Mouse (Mus musculus) heart, adult 18-20 months (tissue): ENCODE measurements around the gene Poldip3. TPM values are rescaled to one million over a fixed set of nuclear protein-coding genes. Genes with fewer than 3 reads are reported as not detected.

Source experiments
- DNase-seq, 2 experiments: peaks; one replicate each; pipeline ENCODE4 v3.0.0; 2021 to 2022; ENCODE audit warnings: mixed read lengths in 1 of 2
- total RNA-seq, 2 experiments: library from RNA; stranded (reverse); gene quantifications; 2 replicates each; pipeline ENCODE4 v1.2.3; 2021

The Poldip3 gene
- total RNA-seq, 2 experiments from 2014 or later = 23.1 to 26.2 TPM

GRCm38 (mm10) chr15:83165526-83166315, 16.5 kb upstream of the Poldip3 start:
- DNase-seq = peak in 1 of 2 experiments; percentile 1

DNA sequence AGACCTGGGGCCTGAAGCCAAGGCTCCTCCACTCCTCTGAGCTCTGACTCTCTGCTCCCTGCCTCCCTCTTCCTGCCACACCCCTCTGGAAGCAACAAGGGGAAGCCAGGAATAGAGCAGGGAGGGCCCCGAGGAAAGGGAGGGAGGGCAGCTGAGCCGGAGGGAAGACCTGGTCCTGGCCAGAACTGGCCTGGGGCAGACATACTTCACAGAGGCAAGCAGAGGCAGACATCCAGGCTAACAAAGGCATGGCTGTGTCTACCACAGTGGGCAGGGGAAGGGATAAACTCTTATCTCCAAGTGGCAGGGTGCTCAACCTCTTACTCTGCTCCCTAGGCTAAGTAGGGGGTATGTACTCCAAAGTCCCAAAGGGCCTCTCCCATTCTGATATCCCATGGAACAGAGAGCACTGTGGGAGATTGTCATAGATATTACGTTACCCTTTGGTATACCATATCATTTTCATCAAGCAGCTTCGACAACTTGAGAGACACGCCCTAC, 15.8 kb upstream of the Poldip3 start:
- DNase-seq = peak; percentile 80 to 93

GRCm38 (mm10) chr15:83162818-83163485, 13.8 kb upstream of the Poldip3 start:
- DNase-seq = no peak

- no peak for DNase-seq
Observed at GRCm38 (mm10) chr15:83162001-83162400, 12.8 kb upstream of the Poldip3 start.

DNA sequence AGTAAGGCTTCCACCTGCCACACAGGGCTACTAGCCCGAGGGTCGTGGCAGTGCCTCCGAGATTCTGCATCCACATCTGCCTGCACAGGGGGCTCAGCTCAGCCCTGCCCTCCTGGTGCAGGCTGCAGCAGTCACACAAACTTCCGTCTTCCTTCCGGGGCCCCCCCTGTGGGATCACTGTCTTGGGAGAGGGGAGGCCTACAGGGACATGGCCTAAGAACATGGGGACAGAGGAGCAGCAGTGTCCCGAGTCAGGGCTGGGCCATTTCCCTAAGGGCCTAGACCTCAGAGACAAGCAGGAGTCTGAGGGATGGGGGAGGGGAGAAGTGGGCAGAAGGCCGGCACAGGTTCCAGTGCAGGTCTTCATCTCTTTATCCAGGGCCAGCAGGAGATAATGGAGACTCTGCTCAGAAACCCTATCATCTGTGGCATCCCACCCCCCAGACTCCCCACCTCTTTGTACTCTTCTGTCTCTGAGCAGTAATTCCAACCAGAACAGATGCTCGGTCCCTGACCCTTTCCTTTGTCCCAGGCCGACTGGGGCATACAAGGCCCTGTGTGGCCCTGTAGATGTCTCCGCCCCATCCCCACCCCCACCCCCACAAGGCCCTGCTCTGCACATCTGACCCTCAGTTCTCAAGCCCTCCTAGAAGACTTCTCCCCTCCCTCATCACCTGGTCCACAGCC, 12.0 kb upstream of the Poldip3 start:
- DNase-seq = peak in 1 of 2 experiments; percentile 58

GRCm38 (mm10) chr15:83160561-83160960, 11.4 kb upstream of the Poldip3 start:
- DNase-seq = no peak

GRCm38 (mm10) chr15:83159823-83160222, 10.6 kb upstream of the Poldip3 start:
- no peak for DNase-seq

- no peak for DNase-seq
Observed at GRCm38 (mm10) chr15:83158587-83159160, 9.5 kb upstream of the Poldip3 start.

- DNase-seq = no peak
Observed at GRCm38 (mm10) chr15:83157667-83158064, 8.5 kb upstream of the Poldip3 start.

DNA sequence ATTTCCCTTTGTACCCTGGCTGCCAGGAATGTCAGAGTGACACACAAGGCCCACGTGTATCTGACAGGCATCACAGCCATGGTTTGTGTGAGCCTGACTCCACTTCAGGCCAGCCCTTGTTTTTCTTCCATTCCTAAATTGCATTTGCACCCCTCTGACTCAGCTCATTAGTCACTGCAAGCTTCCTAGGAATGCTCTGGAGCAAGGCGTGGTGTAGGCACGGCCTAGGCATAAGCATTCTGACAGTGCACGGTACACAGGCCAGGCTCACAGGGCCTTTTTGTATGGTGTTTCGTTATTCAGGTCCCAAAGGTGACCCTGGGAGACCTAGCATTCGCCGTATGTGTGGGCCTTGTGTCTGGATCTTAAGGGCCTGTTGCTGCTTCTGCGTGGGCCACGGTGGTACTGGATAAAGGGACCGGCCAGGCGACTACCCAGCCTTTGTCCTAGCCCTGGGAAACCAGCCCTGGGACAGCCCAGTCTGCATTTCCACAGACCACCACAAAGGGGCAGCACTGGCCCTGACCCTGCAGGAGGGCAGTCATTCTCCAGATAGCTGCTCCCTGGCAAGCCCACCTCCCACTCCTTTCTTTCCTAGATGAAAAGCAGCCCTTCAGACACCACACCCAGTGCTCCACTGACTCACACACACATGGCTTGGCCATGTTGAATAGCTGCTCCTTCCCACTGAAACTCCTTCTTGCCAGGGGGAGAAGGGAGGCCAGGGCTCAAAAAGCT, 7.9 kb upstream of the Poldip3 start:
- peak; percentile 70 to 74 for DNase-seq

- DNase-seq = no peak
Observed at GRCm38 (mm10) chr15:83155672-83156419, 6.7 kb upstream of the Poldip3 start.

- no peak for DNase-seq
Observed at GRCm38 (mm10) chr15:83154309-83154708, 5.1 kb upstream of the Poldip3 start.

GRCm38 (mm10) chr15:83150694-83151093, 1.5 kb upstream of the Poldip3 start:
- no peak for DNase-seq

GRCm38 (mm10) chr15:83150073-83150442, 874 bp upstream of the Poldip3 start:
- DNase-seq = no peak

- no peak for DNase-seq
Observed at GRCm38 (mm10) chr15:83148801-83149195, 386 bp downstream of the Poldip3 start.

DNA sequence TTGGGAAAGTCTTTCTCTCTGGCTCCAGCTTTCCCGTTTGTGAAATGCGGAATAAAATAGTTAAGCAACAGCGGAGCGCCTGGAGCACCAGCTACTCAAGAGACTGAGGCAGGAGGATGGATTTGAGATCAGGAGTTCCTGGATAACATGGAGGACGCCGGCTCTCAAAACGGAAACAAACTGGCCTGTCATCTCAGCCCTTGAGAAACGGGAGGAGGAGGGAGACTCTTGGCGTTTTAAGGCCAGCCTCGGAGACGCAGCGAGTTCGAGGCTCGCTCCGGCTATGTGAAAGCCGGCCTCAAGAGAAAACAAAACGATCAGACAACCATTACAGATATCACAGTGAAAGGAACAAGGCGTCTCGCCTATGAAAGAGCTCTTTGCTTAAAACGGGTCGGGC, 789 bp downstream of the Poldip3 start:
- no peak for DNase-seq

DNA sequence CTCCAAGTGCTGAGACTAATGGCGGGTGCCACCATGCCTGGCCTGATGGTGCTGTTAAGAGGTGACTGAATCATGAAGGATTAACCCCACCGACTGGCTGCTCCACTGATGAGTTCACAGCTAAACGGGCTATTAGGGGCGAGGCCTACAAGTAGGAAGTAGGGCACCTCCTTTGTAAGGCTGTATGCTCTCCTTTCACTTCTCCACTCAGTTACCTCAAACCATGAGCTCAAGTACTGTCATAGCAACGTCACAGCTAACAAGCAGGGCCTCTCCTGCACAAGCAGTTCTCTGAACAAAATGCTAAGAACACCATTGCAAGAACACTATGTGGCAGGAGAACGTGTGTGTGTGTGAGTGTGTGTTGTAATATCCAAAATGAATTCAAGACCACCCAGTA, 3.6 kb downstream of the Poldip3 start:
- DNase-seq = no peak

- DNase-seq = no peak
Observed at GRCm38 (mm10) chr15:83142861-83143260, 6.3 kb downstream of the Poldip3 start.

DNA sequence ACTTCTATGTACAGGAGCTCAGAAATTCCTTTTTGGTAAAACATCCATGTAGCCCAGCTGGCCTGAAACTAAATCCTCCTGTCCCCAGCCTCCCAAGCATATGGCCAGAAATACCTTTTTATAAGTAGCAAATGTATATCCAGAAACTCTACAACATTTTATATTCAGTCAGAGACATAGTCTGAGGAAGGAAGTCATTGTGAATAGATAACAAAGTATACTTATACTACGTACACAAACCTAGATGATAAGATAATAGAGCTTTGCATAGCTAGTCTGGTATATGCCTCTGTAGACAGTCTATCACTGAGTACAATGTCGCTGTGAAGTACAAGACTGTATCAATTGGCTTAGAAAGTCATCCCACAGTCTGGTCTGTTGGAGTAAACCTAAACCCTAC, 13.5 kb downstream of the Poldip3 start:
- DNase-seq = no peak

GRCm38 (mm10) chr15:83134671-83135070, 14.5 kb downstream of the Poldip3 start:
- no peak for DNase-seq
